Mouse (Mus musculus) macrophage (primary cell): Measurements from ENCODE around the gene Abcc4. TPM values are rescaled to one million over a fixed set of nuclear protein-coding genes. Genes with fewer than 3 reads are reported as not detected.
"Not testable (repeated sequence)": the region's sequence is repeated elsewhere in the genome, so short reads cannot be mapped to it uniquely, and the experiment has no call there.

Experiments
- H3K27ac ChIP-seq: fragments of 350-480 bp; formaldehyde crosslinking; 2 replicates; pipeline ENCODE4 v1.9.0; 2021
- H3K36me3 ChIP-seq: fragments of 350-480 bp; formaldehyde crosslinking; 2 replicates; pipeline ENCODE4 v1.9.0; 2021; ENCODE audit errors: inconsistent target
- H3K4me3 ChIP-seq: fragments of 350-480 bp; formaldehyde crosslinking; 2 replicates; pipeline ENCODE4 v1.9.0; 2021; ENCODE audit errors: inconsistent target
- H3K79me2 ChIP-seq: fragments of 350-480 bp; formaldehyde crosslinking; 2 replicates; pipeline ENCODE4 v1.9.0; 2021; ENCODE audit errors: inconsistent target
- WGBS: methylation state at CpG from one replicate; pipeline ENCODE4 v1.1.7; 2026; ENCODE audit warnings: inconsistent platforms; ENCODE audit not compliant: missing documents; 5-methylcytosine and 5-hydroxymethylcytosine counted together
- polyA plus RNA-seq: library from polyadenylated mRNA; stranded (reverse); fragments of 250-400 nt; gene quantifications from 3 replicates; pipeline ENCODE4 v1.2.4, GENCODE M21; 2018; ENCODE audit warnings: inconsistent platforms

Abcc4 gene
- polyA plus RNA-seq, 1 experiment from 2014 or later: 9.2 TPM

DNA sequence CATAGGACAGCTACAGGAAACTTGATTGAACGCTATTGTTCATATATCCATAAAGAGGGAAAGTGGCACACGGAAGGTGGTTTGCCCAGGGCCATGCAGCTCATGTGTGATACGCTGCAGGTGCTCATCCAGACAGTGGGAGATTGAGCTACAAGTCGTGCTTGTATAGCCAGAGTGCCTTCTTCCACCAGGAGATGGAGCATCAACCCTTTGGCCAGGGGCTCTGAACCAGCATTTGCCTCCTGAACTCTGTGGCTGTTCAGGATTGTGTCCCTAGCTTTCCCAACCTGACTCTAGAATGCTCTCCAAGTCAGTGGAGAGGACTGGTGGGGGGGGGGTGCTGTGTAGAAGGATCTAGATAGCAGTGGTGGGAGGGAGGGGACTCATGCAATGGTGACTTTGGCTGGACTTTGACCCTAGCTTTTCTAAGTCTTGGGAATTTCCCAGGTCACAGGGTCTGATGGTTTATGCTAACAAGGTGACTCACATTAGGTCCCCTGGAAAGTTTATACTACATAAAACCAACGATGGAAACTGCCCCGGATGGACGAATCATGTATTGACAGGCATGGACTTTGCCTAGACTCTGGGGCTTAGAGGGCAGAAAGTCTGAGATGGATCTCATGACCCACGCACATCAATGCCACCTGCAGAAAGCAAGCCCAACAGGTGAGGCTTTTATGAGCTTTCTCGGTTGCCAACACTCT is 27.6 kb downstream of the Abcc4 start:
- H3K27ac ChIP-seq: no peak overlapping the region
- WGBS: 91% methylated on average over 9 of the region's 9 CpGs
- no peak overlapping the region for H3K4me3 ChIP-seq
- H3K79me2 ChIP-seq: no peaks in the 10 kb centered on the region; the same call in 1 of the 2 replicates
- no peaks in the 10 kb centered on the region for H3K36me3 ChIP-seq

DNA sequence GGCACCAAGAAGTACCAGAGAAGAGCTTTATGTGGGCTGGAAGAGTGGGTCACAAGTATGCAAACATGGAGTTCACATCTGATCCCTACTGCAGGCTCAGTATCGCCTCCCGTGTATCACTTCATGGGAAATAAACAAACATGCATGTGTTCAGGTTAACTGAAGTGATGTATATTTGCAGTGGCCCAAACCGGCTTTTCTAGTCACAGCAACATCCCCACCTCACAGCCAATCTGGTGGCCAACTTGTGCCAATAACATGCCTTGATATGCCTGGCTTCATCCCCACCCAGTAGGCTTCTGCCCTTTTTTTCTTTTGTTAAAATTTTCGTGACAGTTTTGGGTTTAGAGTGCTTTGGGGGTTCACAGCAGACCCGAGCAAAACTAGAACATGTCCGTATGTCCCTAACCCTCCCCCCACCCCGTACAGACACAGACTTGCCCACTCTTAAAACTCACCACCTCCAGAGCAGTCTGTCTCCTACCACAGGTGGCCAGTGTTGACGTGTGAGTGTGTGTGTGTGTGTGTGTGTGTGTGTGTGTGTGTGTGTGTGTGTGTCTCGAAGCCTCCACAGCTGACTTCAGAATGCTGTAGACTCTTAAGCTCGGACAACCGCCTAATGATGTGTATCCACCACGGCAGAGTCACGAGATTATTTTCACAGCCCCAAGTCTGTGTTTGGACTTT is 29.6 kb downstream of the Abcc4 start:
- H3K36me3 ChIP-seq: no peaks in the 10 kb centered on the region
- H3K79me2 ChIP-seq: no peaks in the 10 kb centered on the region; the same call in 1 of the 2 replicates
- no peak overlapping the region for H3K4me3 ChIP-seq
- H3K27ac ChIP-seq: no peak overlapping the region
- WGBS: 94% methylated on average over 12 of the region's 13 CpGs

DNA sequence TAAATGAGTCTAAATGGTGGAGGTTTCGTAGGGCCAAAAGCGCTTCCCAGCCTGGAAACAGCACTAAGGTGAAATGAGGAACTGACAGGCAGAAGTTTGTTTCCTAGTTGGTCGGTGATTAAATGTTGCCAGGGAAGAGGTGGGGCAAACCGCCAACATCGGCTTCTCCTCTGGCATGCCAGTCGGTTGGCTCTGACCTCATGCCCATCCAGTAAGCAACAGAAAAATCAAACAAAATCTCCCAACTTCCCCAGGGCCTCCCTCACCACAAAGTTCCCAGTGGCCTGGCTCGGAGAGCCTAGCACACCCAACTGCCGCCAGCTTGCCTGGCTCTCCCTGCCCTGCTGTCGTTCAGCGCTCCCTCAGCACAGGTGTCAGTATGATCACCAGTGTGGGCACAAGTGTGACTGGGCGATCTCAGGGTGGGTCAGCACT is 31.3 kb downstream of the Abcc4 start:
- Histone ChIP-seq H3K79me2 (no peaks in the 10 kb centered on the region; the same call in 1 of the 2 replicates), H3K27ac (peak overlapping the region; percentile 27), H3K36me3 (no peaks in the 10 kb centered on the region), H3K4me3 (no peak overlapping the region)
- 7% methylated on average over 10 of the region's 11 CpGs for WGBS

- 66% methylated on average over 7 of the region's 7 CpGs for WGBS
- Histone ChIP-seq H3K79me2 (no peaks in the 10 kb centered on the region; the same call in 1 of the 2 replicates), H3K27ac (peak overlapping the region; percentile 27; the same call in 1 of the 2 replicates), H3K36me3 (no peaks in the 10 kb centered on the region), H3K4me3 (no peak overlapping the region)
These were observed 31.8 kb downstream of the Abcc4 start for GRCm38 (mm10) chr14:118674224-118674623.

- no peak overlapping the region for H3K27ac ChIP-seq
- no peak overlapping the region for H3K4me3 ChIP-seq
- 72% methylated on average over 6 of the region's 6 CpGs for WGBS
- H3K36me3 ChIP-seq: no peaks in the 10 kb centered on the region
- H3K79me2 ChIP-seq: no peaks in the 10 kb centered on the region; the same call in 1 of the 2 replicates
These were observed 32.5 kb downstream of the Abcc4 start for GRCm38 (mm10) chr14:118673501-118673900.

GRCm38 (mm10) chr14:118672931-118673330 is 33.1 kb downstream of the Abcc4 start:
- H3K79me2 ChIP-seq, H3K27ac ChIP-seq, H3K36me3 ChIP-seq, H3K4me3 ChIP-seq: not testable (repeated sequence)
- 96% methylated on average over 6 of the region's 6 CpGs for WGBS

DNA sequence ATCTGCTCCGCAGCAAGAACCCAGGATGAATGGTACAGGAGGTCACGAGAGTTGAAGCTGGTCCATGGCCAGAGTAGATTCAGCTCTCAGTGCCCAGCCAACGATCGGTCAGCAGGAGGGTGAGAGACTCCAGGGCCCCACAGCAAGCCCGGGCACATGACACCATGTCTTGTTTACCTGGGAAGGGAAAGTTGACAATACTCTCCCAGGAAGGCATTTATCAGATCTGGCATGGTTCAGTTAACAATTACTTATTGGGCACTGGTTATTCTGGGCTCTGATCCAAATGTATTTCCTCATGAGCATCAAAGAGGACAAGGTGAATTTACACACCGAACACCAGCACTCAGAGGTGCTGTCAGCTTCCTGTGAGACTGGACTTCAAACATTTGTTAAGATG is 38.5 kb downstream of the Abcc4 start:
- Histone ChIP-seq H3K27ac (no peak overlapping the region), H3K4me3 (no peak overlapping the region), H3K79me2 (no peaks in the 10 kb centered on the region), H3K36me3 (no peaks in the 10 kb centered on the region)
- WGBS: 94% methylated on average over 6 of the region's 6 CpGs

DNA sequence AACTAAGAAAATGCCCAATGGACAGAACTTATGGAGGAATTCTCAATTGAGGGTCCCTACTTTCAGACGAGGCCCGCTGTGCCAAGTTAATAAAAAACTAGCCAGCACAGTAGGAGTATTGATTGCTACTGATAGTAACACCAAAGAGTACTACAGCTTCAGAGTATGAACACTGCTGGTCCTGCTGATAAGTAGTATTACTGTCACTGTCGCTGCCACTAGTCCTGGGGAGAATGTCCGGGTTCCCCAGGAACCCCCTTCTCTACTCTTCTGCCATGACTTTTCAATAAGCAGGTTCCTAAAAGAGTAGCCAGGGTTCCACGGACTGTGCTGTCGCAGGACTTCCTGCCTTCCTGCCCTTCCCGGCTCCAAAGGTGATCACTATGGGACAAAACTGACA is 41.4 kb downstream of the Abcc4 start:
- no peaks in the 10 kb centered on the region; the same call in 1 of the 2 replicates for H3K79me2 ChIP-seq
- 75% methylated on average over 7 of the region's 7 CpGs for WGBS
- H3K27ac ChIP-seq: peak overlapping the region; percentile 45; the same call in 1 of the 2 replicates
- no peak overlapping the region for H3K4me3 ChIP-seq
- no peaks in the 10 kb centered on the region for H3K36me3 ChIP-seq

- Histone ChIP-seq H3K79me2 (no peaks in the 10 kb centered on the region; the same call in 1 of the 2 replicates), H3K36me3 (no peaks in the 10 kb centered on the region), H3K4me3 (no peak overlapping the region; the same call in 1 of the 2 replicates), H3K27ac (peak overlapping the region; percentile 45)
- WGBS: 12% methylated on average over 18 of the region's 18 CpGs
These were observed 43.3 kb downstream of the Abcc4 start for GRCm38 (mm10) chr14:118662625-118663276.

GRCm38 (mm10) chr14:118662124-118662523 is 43.9 kb downstream of the Abcc4 start:
- WGBS: 54% methylated on average over 10 of the region's 10 CpGs
- Histone ChIP-seq H3K27ac (peak overlapping the region; percentile 45), H3K4me3 (no peak overlapping the region), H3K36me3 (no peaks in the 10 kb centered on the region), H3K79me2 (no peaks in the 10 kb centered on the region; the same call in 1 of the 2 replicates)

DNA sequence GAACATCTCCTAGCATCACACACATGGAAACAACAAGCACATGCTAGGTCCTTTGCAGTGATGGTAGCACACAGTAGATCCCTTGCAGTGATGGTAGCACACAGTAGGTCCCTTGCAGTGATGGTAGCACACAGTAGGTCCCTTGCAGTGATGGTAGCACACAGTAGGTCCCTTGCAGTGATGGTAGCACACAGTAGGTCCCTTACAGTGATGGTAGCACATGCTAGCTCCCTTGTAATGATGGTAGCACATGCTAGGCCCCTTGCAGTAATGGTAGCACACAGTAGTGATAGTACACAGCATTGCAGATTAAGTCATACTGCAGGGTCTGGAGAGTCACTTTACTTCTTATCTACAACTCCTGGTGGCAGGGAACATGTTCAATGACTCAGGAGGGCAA is 46.8 kb downstream of the Abcc4 start:
- Histone ChIP-seq H3K79me2 (no peaks in the 10 kb centered on the region; the same call in 1 of the 2 replicates), H3K27ac (no peak overlapping the region), H3K4me3 (no peak overlapping the region), H3K36me3 (no peaks in the 10 kb centered on the region)

DNA sequence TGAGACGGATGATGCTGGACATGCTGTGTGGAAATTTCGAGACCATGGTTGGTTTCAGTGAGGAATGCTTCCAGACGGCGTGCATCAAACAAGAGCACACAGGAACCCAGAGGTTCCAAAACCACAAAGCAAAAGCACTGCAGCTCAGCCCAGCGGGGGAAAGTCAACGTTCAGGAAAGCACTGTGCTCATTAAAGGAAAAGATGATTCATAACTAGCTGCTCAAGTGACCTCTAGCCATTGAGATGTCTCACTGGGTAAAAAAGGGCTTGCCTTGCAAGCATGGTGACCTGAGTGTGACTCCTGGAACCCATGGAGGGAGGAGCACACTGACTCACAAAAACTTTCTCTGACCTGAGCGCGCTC is 47.7 kb downstream of the Abcc4 start:
- whole genome bisulfite sequencing: 23% methylated on average over 8 of the region's 8 CpGs
- Histone ChIP-seq H3K79me2 (no peaks in the 10 kb centered on the region; the same call in 1 of the 2 replicates), H3K27ac (peak overlapping the region; percentile 22)

DNA sequence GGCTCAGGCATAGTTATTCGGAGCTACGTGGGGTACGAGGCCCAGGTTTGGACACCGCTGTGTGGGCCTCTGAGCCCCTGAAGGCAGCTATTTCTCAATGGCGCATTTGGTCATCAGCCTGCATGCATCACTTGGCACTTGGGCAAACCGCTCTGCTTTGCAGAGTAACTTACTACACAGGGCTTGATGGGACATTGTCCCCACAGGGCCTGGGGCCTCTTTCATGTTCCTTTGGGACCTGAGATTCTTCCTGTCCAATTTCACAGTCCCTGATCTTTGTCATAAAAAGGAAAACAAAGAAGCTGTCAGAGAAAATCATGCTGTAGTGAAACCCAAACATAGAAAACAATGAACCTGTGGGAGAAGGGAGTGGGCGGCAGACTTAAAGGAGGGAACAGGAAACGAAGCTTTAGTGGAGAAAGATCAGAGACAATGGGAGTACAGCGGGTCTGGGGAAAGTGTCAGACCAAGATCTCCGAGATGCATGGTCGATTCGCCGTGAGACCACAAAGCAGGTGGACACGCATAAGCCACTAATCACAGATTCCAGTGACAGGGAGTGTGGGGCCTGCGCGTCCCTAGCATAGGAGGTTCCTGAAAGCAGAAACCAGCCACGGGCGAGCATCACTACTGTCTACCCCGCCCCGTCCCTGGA is 48.2 kb downstream of the Abcc4 start:
- Histone ChIP-seq H3K27ac (peak overlapping the region; percentile 22), H3K36me3 (no peaks in the 10 kb centered on the region), H3K79me2 (no peaks in the 10 kb centered on the region; the same call in 1 of the 2 replicates), H3K4me3 (no peak overlapping the region; the same call in 1 of the 2 replicates)
- 51% methylated on average over 20 of the region's 20 CpGs for WGBS

More for the DNA sequence above, 47.7 kb downstream of the Abcc4 start:
- H3K4me3 ChIP-seq: no peak overlapping the region; the same call in 1 of the 2 replicates
- no peaks in the 10 kb centered on the region for H3K36me3 ChIP-seq

DNA sequence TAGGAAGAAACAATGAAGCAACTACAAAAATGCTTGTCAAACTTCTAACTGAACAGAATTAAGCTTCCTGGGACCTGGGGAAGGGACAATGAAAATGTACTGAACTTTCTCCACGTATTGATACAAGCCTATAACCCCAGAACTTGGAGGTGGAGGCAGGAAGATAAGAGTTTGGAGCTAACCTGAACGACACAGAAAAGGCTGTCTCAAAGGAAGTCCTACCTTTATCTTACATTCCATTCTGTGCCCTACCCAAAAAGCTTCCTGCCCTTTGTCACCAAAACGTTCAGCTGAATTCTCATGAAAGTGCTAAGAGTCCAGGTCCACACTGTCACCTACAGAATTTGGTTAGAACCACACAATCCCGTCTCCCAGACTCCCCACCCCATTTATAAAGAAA is 48.8 kb downstream of the Abcc4 start:
- Histone ChIP-seq H3K4me3 (no peak overlapping the region), H3K79me2 (no peaks in the 10 kb centered on the region; the same call in 1 of the 2 replicates), H3K27ac (no peak overlapping the region), H3K36me3 (no peaks in the 10 kb centered on the region)
- 66% methylated on average over 4 of the region's 4 CpGs for WGBS
